Mouse (Mus musculus): ENCODE results near the gene Pofut2.
A peak's percentile ranks its signal among the peaks of the same experiment; 100 is the strongest.

Pofut2 gene

DNA sequence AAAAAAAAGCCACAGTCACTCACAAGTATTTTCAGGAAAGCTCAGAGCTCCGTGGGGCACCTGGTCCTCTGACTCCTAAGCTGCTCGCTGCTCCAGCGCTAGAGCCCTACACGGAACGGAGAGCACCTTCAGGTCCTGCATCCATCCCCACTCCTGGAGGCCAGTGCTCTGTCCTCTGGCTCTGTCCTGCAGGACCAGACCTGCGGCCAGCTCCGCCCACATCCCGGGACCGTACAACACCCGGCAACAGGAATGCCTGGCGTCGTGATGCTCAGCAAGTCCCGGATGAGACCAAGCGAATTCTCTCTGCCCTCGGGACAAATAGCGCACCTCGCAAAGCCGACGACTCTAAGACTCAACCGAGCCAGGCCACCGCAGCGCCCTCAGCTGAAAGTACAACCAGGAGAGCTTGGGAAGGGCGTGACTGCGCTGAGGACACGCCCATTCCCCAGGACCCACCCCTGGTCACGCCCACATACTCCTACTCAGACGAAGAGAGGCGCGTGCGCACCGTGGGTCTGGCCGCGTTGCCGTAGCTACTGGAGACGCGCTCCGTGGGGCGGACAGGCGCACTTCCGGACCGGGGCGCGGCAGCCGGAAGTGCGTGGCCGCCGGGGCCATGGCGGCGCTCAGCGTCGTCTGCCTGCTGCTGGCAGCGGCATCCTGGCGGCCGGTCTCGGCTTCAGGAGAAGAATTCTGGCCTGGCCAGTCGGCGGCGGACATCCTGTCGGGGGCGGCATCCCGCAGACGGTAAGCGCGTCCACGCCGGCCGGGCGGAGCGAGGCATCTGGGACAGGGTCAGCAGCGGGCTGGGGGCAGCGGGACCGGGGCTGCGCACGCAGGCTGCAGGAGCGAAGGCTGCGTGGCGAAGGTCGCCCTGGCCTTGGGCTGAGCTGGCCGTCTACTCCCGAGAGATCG lies at the start of gene Pofut2:
Pofut2 (plus strand) TSS at position 515 of the 918 bp plus-strand sequence.
- DNase-seq (ENCODE audit: low spot score): peak; percentile 100

DNA sequence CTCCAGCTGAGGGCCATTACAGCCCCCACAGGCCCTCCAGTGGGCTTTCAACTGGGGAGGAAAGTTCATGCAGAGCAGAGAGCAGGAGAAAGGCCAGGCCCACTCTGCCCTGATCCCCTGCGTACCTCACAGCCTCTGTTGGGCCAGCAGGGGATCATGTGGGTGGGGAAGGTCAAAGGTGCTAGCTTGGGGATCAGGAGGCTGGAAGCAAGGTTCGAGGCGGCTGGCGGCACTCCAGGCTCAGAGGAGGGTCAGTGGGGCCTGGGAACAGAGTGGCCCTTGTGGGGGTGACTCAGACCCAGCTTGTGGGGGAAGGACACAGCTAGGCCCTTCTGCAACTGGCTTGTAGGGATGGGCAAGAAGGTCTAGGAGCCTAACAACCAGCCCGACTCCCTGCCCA lies 49.8 kb upstream of the Pofut2 start:
- DNase-seq (ENCODE audit: low spot score): no peak

DNA sequence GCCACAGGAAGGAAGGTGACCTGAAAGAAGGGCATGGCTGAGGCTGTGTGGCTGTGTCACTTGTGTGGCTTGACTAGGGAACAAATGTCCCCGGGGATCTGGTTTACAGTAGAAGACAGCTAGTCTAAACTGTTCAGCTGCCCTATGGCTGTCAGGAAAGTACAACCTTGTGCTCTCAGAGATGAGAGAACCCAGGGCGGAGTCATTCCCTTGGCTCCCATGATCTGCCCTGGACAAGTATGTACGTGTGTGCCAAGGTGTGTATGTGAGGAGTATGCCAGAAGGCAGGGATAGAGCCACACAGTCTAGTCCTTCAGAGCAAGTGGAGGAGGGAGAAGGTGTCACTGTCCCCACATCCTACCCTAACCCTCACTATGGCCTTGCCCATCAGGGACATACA lies 48.4 kb upstream of the Pofut2 start:
- DNase-seq (ENCODE audit: low spot score): no peak

DNA sequence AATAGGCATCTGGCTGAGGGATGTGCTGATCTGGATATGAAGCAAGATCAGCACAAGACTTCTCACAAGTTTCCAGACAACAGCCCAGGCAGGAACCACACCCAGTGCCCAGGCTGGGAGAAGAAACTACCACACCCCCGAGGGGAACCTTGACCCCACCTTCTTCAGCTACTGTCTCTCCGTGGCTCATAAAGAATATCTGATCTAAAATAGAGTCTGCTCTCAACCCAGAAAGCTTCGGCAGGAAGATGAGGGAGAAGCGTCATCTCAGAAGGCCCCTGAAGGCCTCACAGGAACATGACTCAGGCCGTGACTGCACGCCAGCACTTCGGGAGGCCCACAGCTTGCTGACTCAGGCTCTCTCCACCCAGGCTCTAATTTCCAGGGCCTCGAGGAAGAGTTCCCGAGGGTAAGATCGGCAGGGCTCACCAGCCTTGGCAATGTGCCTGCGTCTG lies 47.9 kb upstream of the Pofut2 start:
- peak; percentile 92 for DNase-seq (ENCODE audit: low spot score)

DNA sequence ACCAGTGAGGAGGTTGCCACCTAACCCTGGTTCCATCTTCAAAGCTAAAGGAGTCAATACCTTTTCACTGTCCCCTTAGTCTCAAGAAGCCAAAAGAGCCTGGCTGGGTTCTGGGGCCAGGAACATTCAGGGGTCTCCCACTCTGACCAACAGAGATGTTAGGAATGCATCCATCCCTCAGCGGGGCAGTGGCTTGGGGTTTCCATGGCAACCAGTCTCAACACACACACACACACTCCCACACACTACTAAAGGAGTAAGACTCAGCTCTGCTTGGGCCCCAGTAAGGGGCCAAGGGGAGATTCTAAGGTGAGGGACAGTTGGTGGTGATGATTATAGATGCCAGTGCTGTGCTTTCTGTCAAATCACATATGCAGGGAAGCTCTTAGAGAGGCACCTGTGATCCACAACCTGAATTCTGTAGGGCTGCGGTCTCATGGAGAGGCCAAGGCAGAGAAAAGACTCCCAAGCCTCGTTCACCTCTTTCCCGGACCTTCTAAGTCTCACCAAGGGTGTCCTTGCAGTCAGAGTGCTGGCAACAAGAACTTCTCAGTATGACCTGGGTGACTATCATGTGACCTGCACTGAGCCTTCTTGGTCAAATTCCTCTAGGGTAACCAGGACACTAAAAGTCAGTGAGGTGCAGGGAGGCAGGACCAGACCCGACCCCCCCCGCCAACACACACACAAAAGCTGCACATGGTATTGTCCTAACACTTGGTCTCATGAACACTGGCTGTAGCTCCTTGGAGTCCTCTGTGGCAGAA lies 46.5 kb upstream of the Pofut2 start:
- DNase-seq (ENCODE audit: low spot score): no peak

DNA sequence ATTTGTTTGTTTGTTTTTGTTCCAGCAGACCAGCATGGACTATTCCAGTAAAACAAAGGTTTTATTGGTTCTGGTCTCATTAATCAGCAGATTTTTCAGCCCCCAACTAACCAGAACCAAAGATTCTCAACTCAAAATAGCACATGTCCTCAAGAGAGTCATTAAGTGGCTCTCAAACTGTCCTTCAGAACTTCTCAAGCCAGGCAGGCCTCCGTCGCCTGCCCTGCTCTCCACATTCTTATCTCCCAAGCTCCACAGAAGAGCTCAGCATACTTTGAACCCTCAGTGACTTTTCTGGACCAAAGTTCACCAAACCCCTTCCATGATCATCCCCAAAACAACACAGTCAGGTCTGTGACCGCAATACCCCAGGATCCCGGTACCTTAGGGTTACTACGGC lies 45.5 kb upstream of the Pofut2 start:
- no peak for DNase-seq (ENCODE audit: low spot score)

DNA sequence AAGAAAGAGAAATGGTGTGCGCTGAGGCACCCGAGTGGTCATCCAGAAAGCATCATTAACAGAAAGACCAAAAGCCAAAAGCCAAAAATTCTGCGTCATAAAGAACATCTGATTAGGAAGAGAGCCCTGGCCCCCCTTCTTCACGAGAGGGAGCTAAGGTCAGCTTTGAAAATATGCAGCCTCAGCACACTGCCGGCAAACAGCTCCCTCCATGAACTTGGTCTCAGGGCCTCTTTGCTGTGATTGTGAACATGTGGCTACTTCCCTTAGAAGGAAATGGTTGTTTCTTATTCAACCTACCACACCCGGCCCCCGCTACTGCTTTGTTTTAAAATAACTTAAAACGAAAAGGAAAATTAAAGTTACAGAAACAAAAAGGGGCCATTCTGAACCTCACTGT lies 44.4 kb upstream of the Pofut2 start:
- no peak for DNase-seq (ENCODE audit: low spot score)

DNA sequence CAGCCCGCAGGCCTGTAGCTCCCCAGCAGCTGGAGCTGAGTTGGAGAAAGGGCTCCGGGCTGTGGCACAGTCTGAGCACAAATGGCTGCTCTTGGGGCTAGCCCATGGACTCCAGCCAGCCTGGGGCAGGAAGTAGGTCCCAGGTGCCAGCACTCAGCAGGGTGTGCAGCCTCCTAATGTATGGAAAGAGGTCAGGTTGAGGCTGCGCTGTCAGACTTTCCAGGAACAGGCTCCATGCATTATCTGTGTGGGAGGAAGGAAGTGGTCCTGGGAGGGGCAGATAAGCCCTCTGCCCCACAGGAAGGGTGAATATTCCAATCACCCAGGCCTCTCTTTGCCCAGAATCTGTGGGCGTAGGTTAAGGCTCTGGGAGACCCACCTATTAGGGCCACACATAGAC lies 43.4 kb upstream of the Pofut2 start:
- DNase-seq (ENCODE audit: low spot score): peak; percentile 35

DNA sequence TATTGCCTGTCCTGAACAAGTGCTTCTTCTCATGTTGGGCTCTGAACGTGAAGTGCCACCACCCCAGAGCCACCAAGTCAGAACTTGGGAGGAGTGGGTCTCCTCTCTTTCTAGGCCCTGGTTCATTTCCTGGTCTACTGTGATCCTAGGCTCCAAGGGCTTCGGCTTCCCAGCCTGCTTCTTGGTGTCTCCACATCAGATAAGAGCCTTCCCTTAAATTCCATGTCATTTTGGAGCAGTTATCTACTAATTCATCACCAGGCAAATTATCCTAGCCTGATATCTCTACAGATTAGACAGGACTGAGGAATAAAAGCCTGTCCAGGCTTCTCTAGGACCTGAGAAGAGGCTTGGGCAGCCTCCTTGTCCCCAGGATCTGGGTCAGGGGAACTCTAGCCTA lies 42.7 kb upstream of the Pofut2 start:
- no peak for DNase-seq (ENCODE audit: low spot score)

DNA sequence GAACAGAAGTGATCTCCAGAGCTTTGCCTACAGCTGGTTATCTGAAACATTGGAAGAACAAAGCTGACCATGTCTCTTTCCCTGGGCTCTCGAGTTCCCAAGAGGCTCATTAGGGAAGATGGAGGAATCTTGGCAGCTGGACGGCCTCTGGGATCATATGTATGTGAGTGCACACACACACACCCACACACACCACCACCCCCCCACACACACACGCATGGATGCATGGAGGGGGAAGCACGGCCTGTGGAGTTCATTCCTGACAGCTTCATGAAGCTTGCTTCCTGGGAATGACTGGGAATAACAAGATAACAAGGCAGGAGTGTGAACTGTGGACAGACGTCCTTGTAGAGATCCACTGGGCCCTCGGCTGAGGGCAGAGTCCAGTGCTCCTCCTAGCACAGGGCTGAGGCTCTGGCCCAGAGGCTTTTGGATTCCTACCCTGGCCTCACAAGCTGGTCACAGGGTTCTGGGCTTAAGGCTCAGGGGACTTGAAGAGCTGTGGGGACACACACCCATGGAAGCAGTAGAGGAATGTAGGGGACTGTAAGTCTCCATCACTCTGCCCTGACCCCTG lies 41.8 kb upstream of the Pofut2 start:
- DNase-seq (ENCODE audit: low spot score): no peak

DNA sequence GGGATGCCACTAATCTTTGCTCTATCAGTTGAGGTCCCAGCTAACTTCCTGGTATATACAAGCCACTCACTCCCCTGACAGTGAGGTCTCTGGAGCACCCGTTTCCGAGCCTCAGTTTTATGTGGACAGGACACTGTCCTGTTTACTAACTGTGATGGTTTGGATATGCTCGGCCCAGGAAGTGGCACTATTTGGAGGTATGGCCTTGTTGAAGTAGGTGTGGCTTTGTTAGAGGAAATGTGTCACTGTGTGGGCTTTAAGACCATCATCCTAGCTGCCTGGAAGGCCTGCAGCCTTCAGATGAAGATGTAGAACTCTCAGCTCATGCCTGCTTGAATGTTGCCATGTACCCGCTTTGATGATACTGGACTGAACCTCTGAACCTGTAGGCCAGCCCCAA lies 41.0 kb upstream of the Pofut2 start:
- no peak for DNase-seq (ENCODE audit: low spot score)

DNA sequence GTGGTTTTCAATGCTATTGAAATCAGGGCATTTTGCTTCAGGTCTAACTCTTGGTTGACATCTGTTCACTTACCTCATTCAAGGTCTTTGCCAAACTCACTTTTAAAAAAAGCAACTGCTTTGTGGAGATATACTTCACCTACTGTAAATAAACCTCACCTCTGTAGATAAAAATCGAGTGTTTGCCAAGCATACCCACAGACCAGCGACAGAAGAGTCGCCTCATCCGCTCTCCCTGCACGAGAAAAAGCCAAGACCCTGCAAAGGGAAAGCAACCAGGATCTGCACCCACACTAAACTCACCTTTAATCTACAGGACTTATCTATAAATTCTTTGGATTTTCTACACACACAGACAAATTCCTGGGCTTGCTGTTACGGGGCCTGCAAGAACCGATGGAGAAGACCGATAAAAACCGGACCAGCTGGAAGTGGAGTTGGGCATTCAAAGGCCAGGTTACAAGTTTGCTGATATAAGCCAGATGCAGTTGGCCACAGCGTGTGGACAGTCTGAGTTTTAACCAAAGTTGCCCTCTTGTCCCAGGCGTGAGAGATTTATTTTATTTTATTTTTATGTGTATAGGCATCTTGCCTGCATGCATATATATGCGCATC lies 39.5 kb upstream of the Pofut2 start:
- DNase-seq (ENCODE audit: low spot score): no peak

DNA sequence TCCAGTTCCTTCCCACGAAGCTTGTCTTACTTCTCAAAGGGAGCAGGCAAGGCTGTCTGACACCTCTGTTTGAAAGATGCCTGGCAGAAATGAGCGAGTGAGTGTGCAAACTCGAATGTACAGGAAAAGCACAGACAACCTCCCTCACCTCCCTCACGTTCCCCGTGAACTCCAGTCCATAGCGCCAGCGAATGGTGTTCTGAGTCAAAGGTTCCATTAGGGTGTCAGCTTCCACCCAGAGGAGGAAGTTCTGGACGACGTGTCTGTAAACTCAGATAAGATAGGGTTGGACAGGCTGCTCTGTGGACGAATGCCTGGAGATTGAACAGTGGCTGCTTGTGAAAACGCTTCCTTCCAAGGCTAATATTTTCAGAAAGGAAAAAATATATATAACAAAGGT lies 37.9 kb upstream of the Pofut2 start:
- DNase-seq (ENCODE audit: low spot score): peak; percentile 36

DNA sequence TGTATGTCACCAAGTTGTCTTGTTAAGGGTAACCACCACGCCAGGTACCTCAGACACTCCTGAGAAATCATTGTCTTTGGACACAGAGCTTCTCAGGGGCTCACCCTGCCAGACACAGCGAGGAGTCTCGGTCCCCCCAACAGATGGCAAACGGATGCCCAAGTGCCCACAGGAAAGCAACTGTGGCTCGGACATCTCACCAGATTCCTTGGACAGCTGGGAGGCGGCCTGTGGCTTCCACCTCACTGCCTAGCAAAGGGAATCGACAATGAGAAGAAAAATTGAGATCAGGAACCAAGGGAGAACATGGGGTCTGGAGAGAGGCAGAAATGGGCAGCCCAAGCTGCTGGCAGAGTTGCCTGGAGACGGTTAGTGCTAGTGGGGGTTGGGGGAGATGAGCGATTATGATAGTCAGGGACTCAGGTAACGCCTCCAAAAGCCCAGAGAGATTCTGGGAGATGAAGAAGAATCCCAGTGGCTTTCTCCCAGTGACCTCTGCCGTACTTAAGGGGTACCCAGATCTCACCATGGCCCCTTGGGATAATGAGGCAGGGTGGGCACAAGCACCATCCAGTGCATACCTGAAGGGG lies 36.0 kb upstream of the Pofut2 start:
- no peak for DNase-seq (ENCODE audit: low spot score)

DNA sequence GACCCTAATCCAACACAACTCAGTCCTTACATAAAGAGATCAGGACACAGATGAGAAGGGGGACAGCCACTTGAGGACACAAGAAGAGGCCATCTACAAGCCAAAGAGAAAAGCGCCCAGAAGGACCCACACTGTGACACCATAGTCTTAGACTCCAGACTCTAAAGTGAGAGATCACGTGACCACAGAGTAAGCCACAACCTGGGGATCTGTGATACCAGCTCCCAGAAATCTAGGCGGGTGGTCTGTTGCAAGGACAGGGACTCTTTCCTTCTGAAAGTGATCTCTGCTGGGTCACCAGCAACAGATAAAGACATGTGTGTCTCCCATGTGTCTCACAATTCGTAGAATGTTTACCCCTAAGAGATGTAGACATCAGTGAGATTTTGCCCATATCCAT lies 34.6 kb upstream of the Pofut2 start:
- DNase-seq (ENCODE audit: low spot score): no peak

DNA sequence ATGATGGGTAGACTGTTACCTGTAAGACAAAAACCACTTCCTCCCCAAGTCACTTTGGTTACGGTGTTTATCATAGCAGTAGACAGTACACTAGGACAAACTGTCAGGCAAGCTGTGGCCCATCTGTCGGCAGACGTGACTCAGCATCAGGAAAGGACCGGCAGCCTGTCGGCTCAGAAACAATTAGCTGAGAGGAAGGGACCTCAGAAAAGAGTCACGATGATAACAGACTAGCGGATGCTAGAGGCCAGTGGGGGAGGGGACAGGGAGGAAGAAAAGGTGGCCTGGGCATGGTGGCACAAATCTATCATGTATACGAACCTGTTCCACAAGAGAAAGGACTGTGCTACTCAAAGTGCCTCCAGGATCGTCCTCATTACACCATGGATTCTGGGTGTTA lies 33.6 kb upstream of the Pofut2 start:
- DNase-seq (ENCODE audit: low spot score): peak; percentile 66

DNA sequence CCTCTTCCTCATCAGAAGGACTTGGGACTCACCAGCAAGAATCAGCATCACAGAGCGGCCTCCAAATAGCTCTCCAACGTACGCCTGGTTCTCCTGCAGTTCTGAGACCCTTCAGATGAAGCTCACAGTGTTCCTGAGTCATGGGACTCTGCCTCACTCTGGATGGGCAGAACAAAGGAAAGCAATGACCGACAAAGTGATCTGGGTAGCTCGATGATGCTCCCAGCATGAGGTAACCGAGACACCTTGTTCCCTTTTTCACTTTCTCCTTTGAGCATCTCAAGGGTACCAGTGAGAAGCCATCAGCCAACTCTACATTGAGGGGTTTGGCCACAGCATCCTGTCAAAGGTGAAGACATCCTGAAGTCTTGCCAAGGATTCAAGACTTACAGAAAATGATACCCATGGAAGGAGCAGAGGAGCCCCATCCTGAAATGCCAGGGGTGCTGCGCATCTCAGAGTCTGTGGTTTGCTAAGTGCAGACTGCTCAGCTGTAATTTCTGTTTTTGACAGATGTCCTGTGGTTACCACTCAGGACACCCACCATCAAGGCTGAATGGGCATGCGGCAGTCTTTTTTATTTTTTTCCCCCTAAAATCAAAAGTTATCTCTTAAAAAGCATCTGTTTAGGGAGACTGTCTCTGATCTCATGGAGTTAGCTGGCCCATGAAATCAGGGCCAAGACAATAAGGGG lies 32.9 kb upstream of the Pofut2 start:
- DNase-seq (ENCODE audit: low spot score): no peak

DNA sequence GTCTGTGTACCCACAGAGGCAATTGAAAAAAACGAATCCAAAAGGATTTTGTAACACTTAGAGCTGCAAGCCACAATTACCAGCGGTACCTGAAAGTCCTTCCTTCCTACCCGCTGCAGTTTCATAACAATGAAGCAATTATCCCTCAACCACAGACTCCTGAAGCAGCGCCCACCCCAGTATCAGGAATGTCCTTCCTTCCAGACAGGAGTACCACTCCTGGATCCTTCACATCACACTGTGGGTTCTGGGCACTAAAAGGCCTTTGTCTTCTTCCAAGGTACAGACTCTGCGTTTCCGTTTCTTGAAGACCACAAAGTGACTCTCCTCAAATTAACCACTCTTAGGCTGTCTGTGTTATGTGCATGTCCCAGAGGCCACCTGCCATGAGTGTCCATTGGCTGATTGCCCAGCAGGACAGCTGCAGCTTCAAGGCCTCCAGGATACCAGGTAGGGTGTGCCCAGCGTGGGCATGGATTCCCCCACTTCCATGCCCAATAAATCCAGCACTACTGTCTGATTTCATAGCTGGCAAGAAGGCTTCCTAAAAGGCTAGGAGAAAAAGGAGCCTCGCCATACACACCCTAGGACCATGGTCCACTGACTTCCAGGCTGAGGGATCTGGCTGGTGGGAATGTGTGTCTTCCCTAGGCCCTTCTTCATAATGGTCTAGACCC lies 32.2 kb upstream of the Pofut2 start:
- peak; percentile 78 for DNase-seq (ENCODE audit: low spot score)

DNA sequence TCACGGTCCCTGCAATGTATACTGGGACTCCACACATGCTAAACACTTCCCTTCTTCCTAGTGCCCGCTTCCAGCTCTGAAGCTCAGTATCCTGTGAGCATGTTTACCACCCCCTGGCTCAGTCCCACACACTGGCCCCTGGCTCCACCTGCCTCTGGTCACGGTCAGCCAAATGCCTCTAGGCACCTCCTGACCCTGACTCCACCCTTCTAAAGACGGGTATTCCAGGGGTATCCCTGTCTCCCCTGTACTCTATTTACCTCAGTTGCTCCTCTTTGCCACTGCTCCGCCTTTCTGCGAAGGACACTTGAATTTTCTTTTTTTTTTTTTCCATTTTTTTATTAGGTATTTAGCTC lies 31.7 kb upstream of the Pofut2 start:
- no peak for DNase-seq (ENCODE audit: low spot score)

DNA sequence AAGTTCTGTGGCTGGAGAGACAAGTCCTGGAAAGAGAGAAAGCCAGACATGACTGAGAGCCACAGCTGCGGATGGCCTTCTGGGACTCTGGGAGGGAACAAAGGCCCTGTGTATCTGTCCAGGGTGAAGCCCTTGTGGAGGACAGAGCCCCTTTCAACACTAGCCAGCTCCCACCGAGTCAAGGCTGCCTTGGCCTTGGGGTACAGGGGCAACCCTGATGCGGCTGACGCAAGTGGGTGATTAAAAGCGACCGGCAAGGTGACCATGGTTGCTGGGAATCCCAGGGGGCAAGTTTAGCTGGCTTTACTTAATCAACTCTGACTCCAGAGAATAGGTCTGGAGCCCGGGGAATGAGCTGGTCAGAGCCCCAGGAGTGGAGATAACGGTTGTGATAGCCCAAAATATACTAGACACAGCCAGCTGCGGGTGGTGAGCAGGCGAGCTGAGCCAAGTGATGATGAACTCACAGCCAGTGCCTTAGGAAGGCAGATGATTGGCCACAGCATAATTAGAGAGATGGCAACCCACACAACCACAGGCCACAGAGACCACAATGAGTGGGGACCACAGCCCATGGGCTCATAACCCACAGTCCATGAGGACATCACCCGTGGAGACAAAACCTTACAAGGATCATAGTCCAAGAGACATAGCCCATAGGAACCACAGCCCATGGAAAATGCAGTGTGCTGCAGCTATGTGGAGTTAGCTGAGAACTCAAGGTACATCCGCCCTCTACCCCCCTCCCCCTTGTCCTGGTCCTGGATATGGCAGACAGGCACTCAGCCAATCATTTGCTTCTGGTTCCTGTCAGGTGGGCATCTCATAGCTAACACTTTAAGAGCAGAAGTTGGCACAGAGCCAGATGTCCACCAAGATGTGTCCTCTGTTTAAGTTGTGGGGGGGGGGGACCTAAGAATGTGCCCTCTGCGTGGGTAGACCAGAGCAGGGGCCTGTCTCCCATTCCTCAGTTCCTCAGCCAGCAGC lies 29.1 kb upstream of the Pofut2 start:
- peak; percentile 84 for DNase-seq (ENCODE audit: low spot score)
